20 mouse cellular contexts compared by ENCODE assay signal in genomic region chr17:63807590-63808228, GRCm38 (mm10). TPM values are rescaled to one million over a fixed set of nuclear protein-coding genes. Genes with fewer than 3 reads are reported as not detected.
DNase-seq lines count a peak whose midpoint lies in the region; ATAC-seq and TF ChIP-seq lines count a peak whose summit lies in the region.
"Had no signal": no experiment of that assay in that cellular context is flagged by ENCODE, and none has a peak within 500 bp of the region (broad histone marks: within the 10 kb centered on the region; RNA-seq: fewer than 3 reads in every experiment).

No protein-coding gene starts in this region.

- no peaks in the 10 kb centered on the region for H3K27me3 ChIP-seq in forebrain, embryonic 13.5 days
- H3K27me3 ChIP-seq in hindbrain, embryonic 15.5 days, result no peaks in the 10 kb centered on the region
- no peaks in the 10 kb centered on the region for H3K27me3 ChIP-seq in midbrain, embryonic 16.5 days (ENCODE audit: control insufficient read depth, insufficient read depth, low read depth, low read length)
- H3K27me3 ChIP-seq: intestine, embryonic 15.5 days; limb, embryonic 12.5 days; liver, embryonic 15.5 days had no signal

- no peak for TF ChIP-seq POLR2A in brain, embryonic 14.5 days (IDR thresholded peaks at IDR 0.05; ENCODE audit: borderline replicate concordance, extremely low read depth, insufficient read depth, insufficient read length, poor library complexity, severe bottlenecking)

- H3K4me1 ChIP-seq in forebrain, embryonic 13.5 days, result peaks cover 29% of the 10 kb centered on the region
- H3K4me1 ChIP-seq in hindbrain, embryonic 15.5 days (replicated peaks), result peaks cover 21% of the 10 kb centered on the region; the same call in 1 of the 2 replicates
- peaks cover 4% of the 10 kb centered on the region for H3K4me1 ChIP-seq in midbrain, embryonic 16.5 days (ENCODE audit: control insufficient read depth, insufficient read depth, low read length)
- H3K4me1 ChIP-seq: intestine, embryonic 15.5 days; limb, embryonic 12.5 days; liver, embryonic 15.5 days had no signal

- peak overlapping the region; percentile 70 for H3K27ac ChIP-seq in forebrain, embryonic 13.5 days
- H3K27ac ChIP-seq in hindbrain, embryonic 15.5 days (replicated peaks), result peak overlapping the region; percentile 9; the same call in 1 of the 2 replicates
- H3K27ac ChIP-seq in midbrain, embryonic 16.5 days (ENCODE audit: low read length), result no peak overlapping the region
- no peak overlapping the region for H3K27ac ChIP-seq in left cerebral cortex, adult 2 months
- H3K27ac ChIP-seq: intestine, embryonic 15.5 days; limb, embryonic 12.5 days; liver, embryonic 15.5 days; stomach, postnatal 0 days had no signal

- 8% methylated on average over 9 of the region's 9 CpGs for WGBS in forebrain, embryonic 13.5 days
- WGBS in hindbrain, embryonic 15.5 days, result 24% methylated on average over 9 of the region's 9 CpGs
- WGBS in midbrain, embryonic 16.5 days, result 22% methylated on average over 9 of the region's 9 CpGs

- H3K36me3 ChIP-seq in forebrain, embryonic 13.5 days (ENCODE audit: poor library complexity, severe bottlenecking), result no peaks in the 10 kb centered on the region
- H3K36me3 ChIP-seq in hindbrain, embryonic 15.5 days, result no peaks in the 10 kb centered on the region
- no peaks in the 10 kb centered on the region for H3K36me3 ChIP-seq in midbrain, embryonic 16.5 days (ENCODE audit: control insufficient read depth, insufficient read depth, low read length)
- H3K36me3 ChIP-seq: G1E; intestine, embryonic 15.5 days; limb, embryonic 12.5 days; liver, embryonic 15.5 days had no signal

- peak overlapping the region; percentile 19; the same call in 1 of the 2 replicates for H3K4me2 ChIP-seq in forebrain, embryonic 13.5 days
- no peak overlapping the region for H3K4me2 ChIP-seq in hindbrain, embryonic 15.5 days
- H3K4me2 ChIP-seq in midbrain, embryonic 16.5 days (ENCODE audit: low read length), result no peak overlapping the region
- H3K4me2 ChIP-seq: intestine, embryonic 15.5 days; limb, embryonic 12.5 days; liver, embryonic 15.5 days had no signal

- H3K9ac ChIP-seq in forebrain, embryonic 13.5 days, result no peak overlapping the region
- H3K9ac ChIP-seq in hindbrain, embryonic 15.5 days, result no peak overlapping the region
- H3K9ac ChIP-seq in midbrain, embryonic 16.5 days (ENCODE audit: low read depth, low read length), result no peak overlapping the region
- H3K9ac ChIP-seq: intestine, embryonic 15.5 days; limb, embryonic 12.5 days; liver, embryonic 15.5 days had no signal

- DNase-seq in brain, embryonic 14.5 days (ENCODE audit: low read depth), result peak; percentile 94
- no peak for DNase-seq in left cerebral cortex, adult 2 months (ENCODE audit: extremely low spot score in 1 of 2, low spot score in 2 of 2)
- no peak for DNase-seq in heart, adult 11 months
- DNase-seq in left cerebral cortex, postnatal 14 days (ENCODE audit: low spot score in 2 of 2), result no peak
- DNase-seq: cerebellum, adult 18-20 months; heart, postnatal 10 days; kidney, postnatal 14 days; layer of hippocampus, postnatal 36 days; lung, postnatal 36 days; spleen, adult 18-20 months had no signal

- TF ChIP-seq CTCF in brain, embryonic 14.5 days (IDR thresholded peaks at IDR 0.05; ENCODE audit: borderline replicate concordance, extremely low read depth, insufficient read depth, insufficient read length), result no peak
- no peak for TF ChIP-seq CTCF in left cerebral cortex, adult 2 months (IDR thresholded peaks at IDR 0.05)

- intact Hi-C loops in left cerebral cortex, adult 2 months (cut with DNase I), result loop anchor here (5.0 to 10.0 kb wide), 3 partner anchors 55 to 567 kb away; partner anchors contain the start of genes A930002H24Rik and Fer
- intact Hi-C loops in left cerebral cortex, postnatal 14 days (cut with DNase I), result no loop called here

- no peaks in the 10 kb centered on the region for H3K9me3 ChIP-seq in forebrain, embryonic 13.5 days (replicated peaks)
- no peaks in the 10 kb centered on the region for H3K9me3 ChIP-seq in hindbrain, embryonic 15.5 days
- no peaks in the 10 kb centered on the region for H3K9me3 ChIP-seq in midbrain, embryonic 16.5 days (replicated peaks; ENCODE audit: control insufficient read depth, low read length, poor library complexity, severe bottlenecking)
- H3K9me3 ChIP-seq: G1E; intestine, embryonic 15.5 days; limb, embryonic 12.5 days; liver, embryonic 15.5 days had no signal

- no peak overlapping the region for H3K4me3 ChIP-seq in forebrain, embryonic 13.5 days
- H3K4me3 ChIP-seq in hindbrain, embryonic 15.5 days, result no peak overlapping the region
- no peak overlapping the region for H3K4me3 ChIP-seq in midbrain, embryonic 16.5 days (ENCODE audit: low read depth, low read length)
- H3K4me3 ChIP-seq in left cerebral cortex, adult 2 months, result no peak overlapping the region
- H3K4me3 ChIP-seq: intestine, embryonic 15.5 days; limb, embryonic 12.5 days; liver, embryonic 15.5 days had no signal

- peak; percentile 94 for ATAC-seq in forebrain, embryonic 13.5 days
- peak; percentile 65 for ATAC-seq in hindbrain, embryonic 15.5 days (ENCODE audit: low FRiP score, low read depth)
- ATAC-seq in midbrain, embryonic 16.5 days, result peak; percentile 71
- ATAC-seq: intestine, embryonic 15.5 days had no signal

RNA-seq across cellular contexts. Expression of gene Fer, which starts 55.2 kb away (rescaled TPM):
- 9.9 and 14.9 TPM in 2 replicates for polyA plus RNA-seq in brain, embryonic 14.5 days (2012; rRNA removed)
- polyA plus RNA-seq in forebrain, embryonic 13.5 days (2015; fragmentation: Nextera tagmentation; extraction: Ambion mirVana), result 30.0 and 33.9 TPM in 2 replicates
- polyA plus RNA-seq in hindbrain, embryonic 15.5 days (2015; fragmentation: Nextera tagmentation; extraction: Ambion mirVana), result 28.8 and 33.8 TPM in 2 replicates
- polyA plus RNA-seq in midbrain, embryonic 16.5 days (2015; fragmentation: Nextera tagmentation; extraction: Ambion mirVana), result 33.2 and 36.4 TPM in 2 replicates
- 10 to 100 TPM; 30.0 to 30.9 TPM for total RNA-seq in left cerebral cortex, adult 2 months (2021)
- total RNA-seq in left cerebral cortex, postnatal 14 days (2021), result 10 to 100 TPM; 29.8 to 31.1 TPM

RNA-seq across cellular contexts. Expression of gene A930002H24Rik, which starts 55.9 kb away (rescaled TPM):
- polyA plus RNA-seq in brain, embryonic 14.5 days (2012; rRNA removed), result 2.4 and 3.9 TPM in 2 replicates
- 2.7 and 3.0 TPM in 2 replicates for polyA plus RNA-seq in forebrain, embryonic 13.5 days (2015; fragmentation: Nextera tagmentation; extraction: Ambion mirVana)
- 3.1 and 3.3 TPM in 2 replicates for polyA plus RNA-seq in hindbrain, embryonic 15.5 days (2015; fragmentation: Nextera tagmentation; extraction: Ambion mirVana)
- polyA plus RNA-seq in midbrain, embryonic 16.5 days (2015; fragmentation: Nextera tagmentation; extraction: Ambion mirVana), result 2.3 and 2.9 TPM in 2 replicates
- total RNA-seq in left cerebral cortex, adult 2 months (2021), result not detected
- not detected for total RNA-seq in left cerebral cortex, postnatal 14 days (2021)
- total RNA-seq: common myeloid progenitor, adult 5-6 weeks; G1E; granulocyte monocyte progenitor cell, adult 5-6 weeks; layer of hippocampus, postnatal 36 days had no signal

Comparison
In these comparisons a context has a peak if more than half of its experiments do, and no peak if none do; other contexts are left out.
1. H3K27ac ChIP-seq: peak in forebrain, embryonic 13.5 days (single experiment) and hindbrain, embryonic 15.5 days (single experiment); none in midbrain, embryonic 16.5 days (single experiment) and left cerebral cortex, adult 2 months (single experiment).
2. Peak in every context shown above with its lines, with median percentiles within 50 percentile points of each other: ATAC-seq.